In the genomic region with DNA sequence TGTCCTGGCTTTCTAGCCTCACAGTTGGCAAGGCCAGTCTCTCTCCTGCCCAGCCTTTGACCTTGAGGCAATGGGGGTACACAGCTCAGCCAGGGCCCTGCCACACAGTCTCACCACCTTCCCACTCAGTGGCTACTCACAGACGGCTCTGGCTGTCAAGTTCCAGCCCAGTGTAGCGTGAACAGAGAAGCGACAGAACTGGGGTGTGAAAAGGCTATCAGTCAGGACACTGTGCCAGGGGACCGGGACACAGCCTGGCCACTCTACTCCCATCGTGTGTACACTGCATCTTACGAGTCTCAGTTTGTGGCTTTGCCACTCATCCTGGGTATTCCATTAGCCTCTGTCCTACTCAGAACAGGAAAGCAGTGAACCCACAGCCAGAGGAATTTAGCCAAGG, we compare ENCODE assay signal across 30 mouse cellular contexts. TPM values are rescaled to one million over a fixed set of nuclear protein-coding genes. Genes with fewer than 3 reads are reported as not detected.
DNase-seq lines count a peak whose midpoint lies in the region; ATAC-seq lines count a peak whose summit lies in the region.
"Had no signal": no experiment of that assay in that cellular context is flagged by ENCODE, and none has a peak within 500 bp of the region (broad histone marks: within the 10 kb centered on the region; RNA-seq: fewer than 3 reads in every experiment).

No protein-coding gene starts in this region.

- no peak overlapping the region for H3K9ac ChIP-seq in heart, embryonic 12.5 days
- no peak overlapping the region for H3K9ac ChIP-seq in hindbrain, embryonic 12.5 days
- H3K9ac ChIP-seq: forebrain, postnatal 0 days; hindbrain, embryonic 15.5 days; kidney, embryonic 15.5 days; limb, embryonic 12.5 days; lung, embryonic 15.5 days; neural tube, embryonic 13.5 days had no signal

- no peaks in the 10 kb centered on the region for H3K36me3 ChIP-seq in heart, embryonic 12.5 days
- no peaks in the 10 kb centered on the region for H3K36me3 ChIP-seq in hindbrain, embryonic 12.5 days
- H3K36me3 ChIP-seq: G1E; hindbrain, embryonic 15.5 days; kidney, embryonic 15.5 days; limb, embryonic 12.5 days; lung, embryonic 15.5 days; neural tube, embryonic 13.5 days had no signal

- ATAC-seq in heart, embryonic 12.5 days (ENCODE audit: insufficient number of reproducible peaks, low FRiP score), result peak; percentile 36; the same call in 1 of the 2 replicates
- ATAC-seq in hindbrain, embryonic 12.5 days (ENCODE audit: low FRiP score), result no peak
- ATAC-seq: forebrain, postnatal 0 days; inflammation-experienced regulatory T-cells, adult 6 months; midbrain, embryonic 16.5 days; Patski had no signal

- peaks cover 10% of the 10 kb centered on the region; the same call in 1 of the 2 replicates for H3K27me3 ChIP-seq in heart, embryonic 12.5 days (replicated peaks)
- H3K27me3 ChIP-seq in hindbrain, embryonic 12.5 days, result no peaks in the 10 kb centered on the region
- H3K27me3 ChIP-seq: hindbrain, embryonic 15.5 days; kidney, embryonic 15.5 days; lung, embryonic 15.5 days; neural tube, embryonic 13.5 days; Patski had no signal

- no peak overlapping the region for H3K27ac ChIP-seq in heart, embryonic 12.5 days (ENCODE audit: poor library complexity, severe bottlenecking)
- H3K27ac ChIP-seq in hindbrain, embryonic 12.5 days, result no peak overlapping the region
- H3K27ac ChIP-seq: hindbrain, embryonic 15.5 days; kidney, embryonic 15.5 days; limb, embryonic 12.5 days; lung, embryonic 15.5 days; neural tube, embryonic 13.5 days had no signal

- H3K4me1 ChIP-seq in heart, embryonic 12.5 days (replicated peaks), result peaks cover 6% of the 10 kb centered on the region
- H3K4me1 ChIP-seq in hindbrain, embryonic 12.5 days, result no peaks in the 10 kb centered on the region
- H3K4me1 ChIP-seq: kidney, embryonic 15.5 days; lung, embryonic 15.5 days had no signal

- peaks cover 2% of the 10 kb centered on the region for H3K9me3 ChIP-seq in heart, embryonic 12.5 days (replicated peaks)
- 0 out of 2 replicates have a peak, but pooled peaks cover 2% of the 10 kb centered on the region for H3K9me3 ChIP-seq in hindbrain, embryonic 12.5 days (replicated peaks)
- H3K9me3 ChIP-seq: hindbrain, embryonic 15.5 days; kidney, embryonic 15.5 days; lung, embryonic 15.5 days; neural tube, embryonic 13.5 days had no signal

- DNase-seq in cerebellum, adult 18-20 months, result peak; percentile 29 to 41
- DNase-seq in cerebellum, adult 8-10 months, result no peak
- no peak for DNase-seq in heart, adult 18-20 months
- DNase-seq in Muller cell, postnatal 12 days (ENCODE audit: inconsistent ontology term), result peak; percentile 35
- DNase-seq in cerebellum, postnatal 36 days, result peak; percentile 43 to 50
- no peak for DNase-seq in thymus, adult 18-20 months
- DNase-seq: adrenal gland, postnatal 10 days; forebrain, postnatal 0 days; gastrocnemius, postnatal 14 days; kidney, adult 11 months; kidney, postnatal 36 days; layer of hippocampus, postnatal 36 days; right cerebral cortex, postnatal 25 days; thymus, adult 2 months; thymus, postnatal 36 days had no signal

- H3K4me3 ChIP-seq in heart, embryonic 12.5 days, result no peak overlapping the region
- H3K4me3 ChIP-seq in hindbrain, embryonic 12.5 days, result no peak overlapping the region
- H3K4me3 ChIP-seq: erythroblast, embryonic 14.5 days; hindbrain, embryonic 15.5 days; kidney, embryonic 15.5 days; limb, embryonic 12.5 days; lung, embryonic 15.5 days; neural tube, embryonic 13.5 days had no signal

- 55% methylated on average over 6 of the region's 6 CpGs for WGBS in heart, embryonic 12.5 days
- 64% methylated on average over 6 of the region's 6 CpGs for whole genome bisulfite sequencing in hindbrain, embryonic 12.5 days

- H3K4me2 ChIP-seq in heart, embryonic 12.5 days, result no peak overlapping the region
- no peak overlapping the region for H3K4me2 ChIP-seq in hindbrain, embryonic 12.5 days (replicated peaks)
- H3K4me2 ChIP-seq: heart, embryonic 11.5 days; hindbrain, embryonic 15.5 days; kidney, embryonic 15.5 days; limb, embryonic 12.5 days; liver, embryonic 11.5 days; lung, embryonic 15.5 days; midbrain, embryonic 11.5 days; neural tube, embryonic 13.5 days had no signal

RNA-seq across cellular contexts. Expression of a gene that starts 46.5 kb away (rescaled TPM):
- 0.42 and 0.51 TPM in 2 replicates for polyA plus RNA-seq in heart, embryonic 12.5 days (2016; fragmentation: Nextera tagmentation; extraction: Ambion mirVana)
- under 1 TPM; 0.72 to 0.74 TPM for total RNA-seq in heart, adult 18-20 months (2021)
- 1.4 and 1.5 TPM in 2 replicates for polyA plus RNA-seq in hindbrain, embryonic 12.5 days (2016; fragmentation: Nextera tagmentation; extraction: Ambion mirVana)
- polyA plus RNA-seq: G1E had no signal

Comparison
In these comparisons a context has a peak if more than half of its experiments do, and no peak if none do; other contexts are left out.
1. DNase-seq: peak in cerebellum, adult 18-20 months (2 of 2), Muller cell, postnatal 12 days (single experiment) and cerebellum, postnatal 36 days (2 of 2); none in cerebellum, adult 8-10 months (single experiment), heart, adult 18-20 months (0 of 2) and thymus, adult 18-20 months (0 of 2).